Mouse (Mus musculus): ENCODE measurements around the gene Ddx17. TPM values are rescaled to one million over a fixed set of nuclear protein-coding genes. Genes with fewer than 3 reads are reported as not detected.
A peak's percentile ranks its signal among the peaks of the same experiment; 100 is the strongest.

Ddx17 gene
- polyA plus RNA-seq, 1 experiment = 536 TPM

- DNase-seq (ENCODE audit: low spot score) = no peak
Measured at GRCm38 (mm10) chr15:79518571-79518970, 28.0 kb downstream of the Ddx17 start.

DNA sequence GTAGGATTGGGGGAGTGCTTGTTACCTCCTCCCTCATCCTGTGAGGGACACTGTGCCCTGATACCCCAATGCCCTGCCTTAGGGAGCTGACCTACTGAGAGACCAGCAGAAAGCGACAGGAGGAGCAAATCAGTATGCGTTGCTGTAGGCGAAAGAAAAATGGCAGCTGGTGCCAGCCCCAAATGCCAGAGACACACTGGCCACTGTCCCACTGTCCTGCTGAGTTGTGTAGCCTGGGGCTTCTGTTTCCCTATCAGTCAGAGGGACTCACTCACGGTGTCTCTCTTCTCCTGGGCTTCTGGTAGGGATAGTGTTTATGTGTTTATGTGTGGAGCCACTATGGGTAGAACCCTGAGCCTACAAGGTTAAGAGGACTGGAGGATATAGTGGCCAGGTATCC is 28.8 kb downstream of the Ddx17 start:
- DNase-seq (ENCODE audit: low spot score) = no peak

DNA sequence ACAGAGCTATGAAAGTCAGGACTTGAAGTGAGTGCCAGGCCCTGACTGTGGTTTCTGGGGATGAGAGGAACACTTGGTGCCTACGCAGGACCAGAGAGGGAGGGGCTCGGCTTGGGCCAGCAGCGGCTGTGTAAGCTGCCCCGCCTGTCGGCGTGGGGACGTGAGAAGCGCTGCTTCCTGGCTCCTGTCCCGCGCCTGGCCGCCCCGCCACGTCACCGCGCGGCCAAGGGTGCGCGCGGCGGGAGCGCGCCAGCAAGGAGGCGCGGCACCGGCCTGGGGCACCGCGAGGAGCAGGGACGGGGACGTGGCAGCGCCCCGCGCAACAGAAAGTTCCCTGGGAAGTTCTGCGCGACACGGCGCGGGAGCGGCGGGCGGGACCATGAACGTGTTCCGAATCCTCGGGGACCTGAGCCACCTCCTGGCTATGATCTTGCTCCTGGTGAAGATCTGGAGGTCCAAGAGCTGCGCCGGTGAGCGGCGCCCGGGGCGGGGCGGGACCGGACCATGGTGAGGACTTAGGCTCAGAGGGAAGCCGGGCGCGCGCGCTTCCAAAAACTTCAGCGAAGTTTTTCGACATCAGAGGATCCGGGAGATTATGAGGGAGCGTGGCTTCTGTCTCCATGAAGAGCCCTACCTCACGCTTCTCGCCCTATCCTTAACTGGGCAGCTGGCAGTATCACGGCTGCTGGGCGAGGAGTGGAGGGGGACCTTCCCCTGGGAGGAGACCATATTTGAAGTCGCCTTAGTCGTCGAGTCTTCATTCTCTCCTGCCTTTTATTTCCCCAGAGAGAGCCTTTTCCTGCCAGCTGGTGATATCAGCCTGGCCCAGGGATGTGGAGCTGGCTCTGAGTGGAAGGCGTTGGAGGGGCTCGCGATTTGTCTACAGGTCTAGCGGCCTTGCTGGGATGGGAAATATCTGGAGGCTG is 30.1 kb downstream of the Ddx17 start, which contains the start of gene Kdelr3:
Kdelr3 (plus strand) TSS at position 241 of the 926 bp plus-strand sequence.
- peak; percentile 63 for DNase-seq (ENCODE audit: low spot score)

DNA sequence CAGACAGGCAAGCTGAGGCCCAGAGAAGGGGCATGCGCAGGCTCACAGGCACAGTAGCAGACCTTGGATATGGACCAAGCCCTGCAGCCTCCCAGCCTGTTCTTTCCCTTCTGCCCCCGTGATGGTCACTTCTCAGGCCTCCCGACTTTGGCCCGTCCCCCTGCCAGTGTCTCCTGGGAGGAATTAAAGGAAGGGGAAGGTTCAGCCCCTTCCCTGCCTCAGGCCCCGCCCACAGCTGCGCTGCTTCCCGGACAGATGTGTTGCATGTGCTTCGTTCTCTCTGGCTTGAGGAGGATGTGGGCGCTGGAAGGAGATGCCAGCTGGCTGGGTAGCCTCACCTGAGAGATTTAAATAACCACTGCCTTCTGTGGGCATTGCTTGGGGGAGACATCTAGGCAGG is 32.6 kb downstream of the Ddx17 start:
- DNase-seq (ENCODE audit: low spot score) = no peak

GRCm38 (mm10) chr15:79511553-79512320 is 34.8 kb downstream of the Ddx17 start:
- peak; percentile 64 for DNase-seq (ENCODE audit: low spot score)

DNA sequence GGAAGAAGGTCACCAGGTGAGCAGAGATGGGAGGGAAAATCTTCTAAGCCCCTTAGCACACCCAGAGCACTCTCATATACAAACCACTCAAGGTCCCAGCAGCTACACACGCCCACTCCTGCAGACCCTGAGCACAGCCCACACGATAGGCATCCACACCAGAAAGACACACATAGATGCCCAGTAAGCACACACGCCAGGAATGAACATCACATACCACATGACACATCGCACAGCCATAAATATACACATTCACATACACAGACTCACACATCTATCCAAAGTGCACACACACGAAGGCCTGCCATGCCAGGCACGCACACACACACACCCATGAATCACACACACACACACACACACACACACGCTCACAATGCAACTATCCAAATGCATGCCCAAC is 36.1 kb downstream of the Ddx17 start:
- DNase-seq (ENCODE audit: low spot score) = no peak

GRCm38 (mm10) chr15:79509998-79510397 is 36.5 kb downstream of the Ddx17 start:
- DNase-seq (ENCODE audit: low spot score) = no peak

- DNase-seq (ENCODE audit: low spot score) = no peak
Measured at GRCm38 (mm10) chr15:79507055-79507828, 39.3 kb downstream of the Ddx17 start.

GRCm38 (mm10) chr15:79506460-79506859 is 40.1 kb downstream of the Ddx17 start:
- no peak for DNase-seq (ENCODE audit: low spot score)

DNA sequence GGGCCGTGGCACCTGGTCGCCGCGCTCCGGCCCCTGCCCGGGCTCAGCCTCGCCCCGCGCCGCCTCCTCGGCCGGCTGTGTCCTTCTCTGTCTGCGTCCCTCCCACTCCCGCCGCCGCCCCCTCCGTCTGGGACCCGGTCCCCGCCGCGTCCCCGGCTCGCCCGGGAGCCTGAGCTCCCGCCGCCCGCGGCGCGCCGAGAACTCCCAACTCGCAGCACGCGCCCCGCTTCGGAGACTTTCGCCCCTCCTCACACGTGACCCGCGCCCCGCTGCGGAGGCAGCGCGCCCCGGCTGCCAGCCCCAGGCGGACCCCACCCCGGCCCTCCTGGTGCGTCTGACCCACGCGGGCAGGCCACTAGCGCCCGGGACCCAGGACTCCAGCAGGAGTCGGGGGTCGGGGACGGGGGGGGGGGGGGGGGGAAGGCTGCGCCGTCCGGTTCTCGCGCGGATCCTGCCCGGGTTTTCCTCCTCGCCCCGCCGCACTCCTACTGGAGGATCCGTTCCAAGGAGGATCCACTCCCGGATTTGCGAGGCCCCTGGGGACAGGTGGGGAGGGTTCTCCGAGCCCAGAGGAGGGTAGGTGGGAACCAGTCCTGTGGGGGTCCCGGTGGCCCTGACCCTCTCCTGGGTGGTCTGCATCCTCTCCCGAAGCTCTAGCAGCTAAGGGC is 40.8 kb downstream of the Ddx17 start:
- DNase-seq (ENCODE audit: low spot score) = peak; percentile 42

- no peak for DNase-seq (ENCODE audit: low spot score)
Measured at GRCm38 (mm10) chr15:79504707-79505452, 41.7 kb downstream of the Ddx17 start, which contains the start of gene Kcnj4. Gene Kcnj4, minus strand, starts transcription at chr15:79505241.

DNA sequence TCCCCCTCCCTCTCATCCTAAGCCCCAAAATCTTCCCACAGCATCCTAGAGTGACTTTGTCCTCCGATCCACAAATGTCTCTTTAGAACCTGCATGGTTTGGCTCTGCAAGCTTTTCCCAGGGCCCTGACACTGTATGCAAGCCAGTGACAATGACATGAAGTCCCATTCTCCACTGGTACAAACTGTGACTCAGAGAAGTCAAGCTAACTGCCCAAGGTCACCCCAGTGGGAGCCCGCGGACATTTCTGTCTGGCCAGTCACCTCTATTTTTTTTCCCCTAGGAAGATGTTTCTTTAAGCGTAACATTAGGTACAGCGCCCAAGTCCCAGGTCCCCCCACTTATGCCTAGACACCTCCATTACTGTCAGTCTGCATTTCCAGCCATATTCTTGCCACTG is 43.1 kb downstream of the Ddx17 start:
- DNase-seq (ENCODE audit: low spot score) = no peak

DNA sequence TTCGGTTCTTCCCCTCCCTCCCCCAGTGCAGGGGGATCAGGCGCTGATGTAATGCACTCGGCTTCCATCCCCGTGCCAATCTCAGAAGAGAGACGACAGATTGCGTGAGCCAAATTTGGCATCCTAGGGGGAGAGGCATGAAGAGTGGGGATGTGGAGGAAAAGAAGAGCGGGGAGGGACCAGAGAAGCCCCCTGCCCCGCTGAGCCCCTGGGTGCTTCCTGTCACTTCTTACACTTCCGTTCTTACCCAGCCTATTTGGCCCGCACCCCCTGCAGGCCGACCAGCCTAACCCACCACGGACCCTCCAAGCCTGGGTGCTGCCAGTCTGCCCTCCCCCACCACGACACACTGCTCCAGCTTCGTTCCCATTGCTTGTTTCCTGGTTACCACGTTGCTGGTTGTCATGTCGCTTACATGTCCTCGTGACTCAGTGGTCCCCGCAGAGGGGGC is 43.6 kb downstream of the Ddx17 start:
- DNase-seq (ENCODE audit: low spot score) = no peak

DNA sequence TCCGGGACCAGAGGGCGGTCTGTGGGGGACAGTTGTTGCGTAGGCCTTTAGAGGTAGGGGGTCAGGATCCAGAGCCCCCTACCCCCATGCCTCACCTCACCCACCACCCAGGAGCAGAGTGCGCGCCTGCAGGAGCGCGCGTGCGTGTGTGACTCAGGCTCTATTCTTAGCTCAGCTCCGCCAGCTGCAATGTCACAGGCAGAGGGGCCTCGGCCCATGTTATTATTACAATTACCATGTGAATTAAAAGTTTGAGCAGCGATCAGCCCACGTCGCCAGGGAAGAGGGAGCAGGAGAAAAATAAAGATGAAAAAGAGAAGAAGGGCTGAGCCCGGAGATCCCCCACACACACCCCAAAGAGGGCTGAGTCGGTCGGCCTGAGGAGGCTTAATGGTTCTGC is 46.4 kb downstream of the Ddx17 start:
- no peak for DNase-seq (ENCODE audit: low spot score)

- DNase-seq (ENCODE audit: low spot score) = no peak
Measured at GRCm38 (mm10) chr15:79493527-79493926, 53.0 kb downstream of the Ddx17 start.

DNA sequence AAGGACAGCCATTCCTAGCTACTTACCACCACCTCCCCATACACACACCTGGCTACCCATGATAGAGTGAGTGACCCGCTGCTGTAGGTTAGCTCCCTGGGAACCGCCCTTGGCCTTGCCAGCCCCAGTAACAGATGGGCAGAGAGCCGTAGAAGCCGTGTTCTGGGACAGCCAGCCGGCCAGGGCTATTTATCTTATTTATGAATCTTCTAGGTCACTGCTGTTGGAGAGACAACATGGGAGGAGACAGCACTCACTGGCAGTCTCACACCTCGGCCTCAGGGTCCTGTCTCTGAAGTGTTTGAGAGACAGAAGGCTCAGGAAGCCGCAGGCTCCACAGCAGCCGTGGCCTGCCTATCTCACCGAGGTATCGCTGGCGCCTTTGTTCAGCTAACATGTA is 57.1 kb downstream of the Ddx17 start:
- DNase-seq (ENCODE audit: low spot score) = no peak

DNA sequence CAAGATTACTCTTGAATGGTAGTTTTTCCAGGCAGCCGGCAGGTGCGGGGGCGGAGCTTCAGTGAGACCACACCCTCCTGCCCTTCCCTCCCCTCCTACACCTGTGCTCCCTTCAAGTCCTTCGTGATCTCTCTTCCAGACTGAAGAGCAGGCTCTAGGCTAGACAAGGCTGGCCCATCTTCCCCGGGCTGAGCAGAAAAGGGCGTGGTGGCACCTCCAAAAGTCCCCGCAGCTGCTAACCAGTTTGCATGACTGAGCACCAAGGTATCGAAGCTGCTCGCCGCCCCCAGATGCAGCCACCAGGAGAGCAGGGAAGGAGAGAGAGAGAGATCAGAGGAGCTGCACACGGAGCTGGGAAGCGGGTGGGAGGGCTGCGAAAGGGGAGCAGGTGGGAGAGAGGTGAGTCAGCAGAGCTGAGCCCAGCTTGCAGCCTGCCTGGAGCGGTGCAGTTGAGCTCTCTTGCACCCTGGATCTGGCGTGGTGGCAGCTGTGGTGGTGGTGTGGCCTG is 65.3 kb downstream of the Ddx17 start:
- DNase-seq (ENCODE audit: low spot score) = no peak

Data from urinary bladder, adult 2 months (tissue).